In the genomic region with DNA sequence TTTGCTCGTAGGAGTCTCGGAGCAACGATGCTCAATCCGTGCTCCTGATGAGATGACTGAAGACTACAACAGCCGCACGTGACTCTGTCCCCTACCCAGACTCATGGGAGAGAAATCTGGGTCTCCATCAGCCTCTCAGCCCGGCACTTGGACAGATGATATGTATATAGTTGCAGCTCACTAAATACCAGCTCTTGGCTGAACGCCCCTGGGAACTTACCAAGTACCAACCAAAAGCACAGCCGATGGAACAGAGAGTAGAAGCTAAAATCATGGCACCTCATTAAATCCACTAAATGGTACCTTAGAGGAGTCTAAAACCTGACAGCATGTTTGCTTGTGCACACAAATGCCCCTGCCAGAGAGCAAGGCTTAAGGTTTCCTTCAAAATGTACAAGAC, we compare ENCODE assay signal across 26 mouse cellular contexts.
A peak's percentile ranks its signal among the peaks of the same experiment; 100 is the strongest.
DNase-seq lines count a peak whose midpoint lies in the region; ATAC-seq lines count a peak whose summit lies in the region.
"Had no signal": no experiment of that assay in that cellular context is flagged by ENCODE, and none has a peak within 500 bp of the region (broad histone marks: within the 10 kb centered on the region; RNA-seq: fewer than 3 reads in every experiment).

No protein-coding gene starts in this region.

- peaks cover 9% of the 10 kb centered on the region; the same call in 1 of the 2 replicates for H3K4me1 ChIP-seq in neural tube, embryonic 15.5 days
- H3K4me1 ChIP-seq in limb, embryonic 15.5 days = peaks cover 29% of the 10 kb centered on the region

- DNase-seq in cerebellum, postnatal 14 days = peak; percentile 26
- no peak for DNase-seq in cerebellum, adult 8-10 months
- peak; percentile 27 for DNase-seq in gastrocnemius, postnatal 10 days
- no peak for DNase-seq in gastrocnemius, postnatal 36 days
- DNase-seq in neural tube, embryonic 10.5 days (ENCODE audit: extremely low spot score, low spot score) = no peak
- DNase-seq: adrenal gland, adult 8-10 months; cerebellum, adult 11 months; cerebellum, adult 9-11 months; gastrocnemius, postnatal 25 days; heart, adult 2 months; heart, postnatal 10 days; kidney, adult 9 months; kidney, postnatal 10 days; left cerebral cortex, postnatal 4 days; lung, embryonic 14.5 days; lung, postnatal 14 days; midbrain, embryonic 14.5 days; spleen, adult 18-20 months; thymus, postnatal 25 days had no signal

- H3K9me3 ChIP-seq in neural tube, embryonic 15.5 days (replicated peaks) = no peaks in the 10 kb centered on the region
- H3K9me3 ChIP-seq in limb, embryonic 15.5 days = no peaks in the 10 kb centered on the region
- H3K9me3 ChIP-seq: heart, embryonic 13.5 days; liver, embryonic 15.5 days had no signal

- H3K27ac ChIP-seq in neural tube, embryonic 15.5 days (replicated peaks) = 0 out of 2 replicates have a peak overlapping the region, but pooled peaks have one; percentile 23
- peak overlapping the region; percentile 89 for H3K27ac ChIP-seq in limb, embryonic 15.5 days
- H3K27ac ChIP-seq: heart, adult 2 months; hindbrain, embryonic 14.5 days; liver, embryonic 15.5 days had no signal

- WGBS in neural tube, embryonic 15.5 days = 73% methylated on average over 9 of the region's 9 CpGs
- 64% methylated on average over 9 of the region's 9 CpGs for WGBS in limb, embryonic 15.5 days

- no peak overlapping the region for H3K4me2 ChIP-seq in neural tube, embryonic 15.5 days
- H3K4me2 ChIP-seq in limb, embryonic 15.5 days = no peak overlapping the region
- H3K4me2 ChIP-seq: heart, embryonic 13.5 days; hindbrain, embryonic 14.5 days; liver, embryonic 15.5 days; lung, embryonic 14.5 days had no signal

- intact Hi-C loops in gastrocnemius, postnatal 36 days (cut with DNase I) = no loop called here

- H3K27me3 ChIP-seq in neural tube, embryonic 15.5 days (replicated peaks) = no peaks in the 10 kb centered on the region
- no peaks in the 10 kb centered on the region for H3K27me3 ChIP-seq in limb, embryonic 15.5 days
- H3K27me3 ChIP-seq: liver, embryonic 15.5 days had no signal

- H3K9ac ChIP-seq in neural tube, embryonic 15.5 days (replicated peaks) = no peak overlapping the region
- no peak overlapping the region for H3K9ac ChIP-seq in limb, embryonic 15.5 days
- H3K9ac ChIP-seq: hindbrain, embryonic 14.5 days; liver, embryonic 15.5 days; lung, embryonic 14.5 days had no signal

- no peaks in the 10 kb centered on the region for H3K36me3 ChIP-seq in neural tube, embryonic 15.5 days
- H3K36me3 ChIP-seq in limb, embryonic 15.5 days = no peaks in the 10 kb centered on the region
- H3K36me3 ChIP-seq: liver, embryonic 15.5 days had no signal

- no peak for ATAC-seq in neural tube, embryonic 15.5 days (ENCODE audit: low FRiP score)
- ATAC-seq in limb, embryonic 15.5 days (ENCODE audit: insufficient number of reproducible peaks, low FRiP score, low TSS enrichment, low read depth) = no peak
- ATAC-seq: forebrain, embryonic 16.5 days; intestine, postnatal 0 days had no signal

- no peak overlapping the region for H3K4me3 ChIP-seq in neural tube, embryonic 15.5 days (replicated peaks)
- H3K4me3 ChIP-seq in limb, embryonic 15.5 days = no peak overlapping the region
- H3K4me3 ChIP-seq: heart, adult 2 months; heart, embryonic 13.5 days; liver, embryonic 15.5 days had no signal

Comparison
In these comparisons a context has a peak if more than half of its experiments do, and no peak if none do; other contexts are left out.
1. DNase-seq: peak in cerebellum, postnatal 14 days (2 of 2) and gastrocnemius, postnatal 10 days (single experiment); none in cerebellum, adult 8-10 months (single experiment), gastrocnemius, postnatal 36 days (0 of 2) and neural tube, embryonic 10.5 days (single experiment).